Mouse (Mus musculus) Muller cell, postnatal 12 days (primary cell): Measurements from ENCODE around the gene Hoxb9.

ENCODE experiments used
- DNase-seq: peaks from one replicate; pipeline ENCODE4 v3.0.0-alpha.2; 2015; ENCODE audit errors: inconsistent ontology term

Gene Hoxb9

GRCm38 (mm10) chr11:96270996-96271540, at the start of gene Hoxb9:
Gene Hoxb9, plus strand, starts transcription at chr11:96271457.
- DNase-seq = no peak

- no peak for DNase-seq
Observed at GRCm38 (mm10) chr11:96223813-96224212, 47.4 kb upstream of the Hoxb9 start.

- DNase-seq = no peak
Observed at GRCm38 (mm10) chr11:96227676-96228075, 43.6 kb upstream of the Hoxb9 start.

GRCm38 (mm10) chr11:96234906-96235305, 36.4 kb upstream of the Hoxb9 start:
- peak; percentile 37 for DNase-seq

- peak; percentile 24 for DNase-seq
Observed at GRCm38 (mm10) chr11:96240211-96240610, 31.0 kb upstream of the Hoxb9 start.

GRCm38 (mm10) chr11:96250901-96251300, 20.4 kb upstream of the Hoxb9 start:
- no peak for DNase-seq

- DNase-seq = no peak
Observed at GRCm38 (mm10) chr11:96251480-96252031, 19.7 kb upstream of the Hoxb9 start.

GRCm38 (mm10) chr11:96252541-96253120, 18.6 kb upstream of the Hoxb9 start:
- DNase-seq = no peak

- no peak for DNase-seq
Observed at GRCm38 (mm10) chr11:96254221-96254620, 17.0 kb upstream of the Hoxb9 start.

- no peak for DNase-seq
Observed at GRCm38 (mm10) chr11:96255111-96255995, 15.9 kb upstream of the Hoxb9 start.

GRCm38 (mm10) chr11:96255996-96256445, 15.2 kb upstream of the Hoxb9 start:
- no peak for DNase-seq

- DNase-seq = no peak
Observed at GRCm38 (mm10) chr11:96257141-96257540, 14.1 kb upstream of the Hoxb9 start.

GRCm38 (mm10) chr11:96259038-96259437, 12.2 kb upstream of the Hoxb9 start:
- DNase-seq = no peak

GRCm38 (mm10) chr11:96259511-96259910, 11.7 kb upstream of the Hoxb9 start:
- no peak for DNase-seq

- peak; percentile 44 for DNase-seq
Observed at GRCm38 (mm10) chr11:96260310-96260970, 10.8 kb upstream of the Hoxb9 start.

GRCm38 (mm10) chr11:96261323-96261890, 9.8 kb upstream of the Hoxb9 start:
- DNase-seq = no peak

- DNase-seq = no peak
Observed at GRCm38 (mm10) chr11:96262262-96262830, 8.9 kb upstream of the Hoxb9 start.

GRCm38 (mm10) chr11:96263636-96264389, 7.4 kb upstream of the Hoxb9 start:
- DNase-seq = no peak

- DNase-seq = no peak
Observed at GRCm38 (mm10) chr11:96264390-96265020, 6.8 kb upstream of the Hoxb9 start.

- no peak for DNase-seq
Observed at GRCm38 (mm10) chr11:96265954-96266353, 5.3 kb upstream of the Hoxb9 start.
